Mouse (Mus musculus): ENCODE results near the gene Ubqln4.
"Not testable (repeated sequence)": the region's sequence is repeated elsewhere in the genome, so short reads cannot be mapped to it uniquely, and the experiment has no call there.

Gene Ubqln4

DNA sequence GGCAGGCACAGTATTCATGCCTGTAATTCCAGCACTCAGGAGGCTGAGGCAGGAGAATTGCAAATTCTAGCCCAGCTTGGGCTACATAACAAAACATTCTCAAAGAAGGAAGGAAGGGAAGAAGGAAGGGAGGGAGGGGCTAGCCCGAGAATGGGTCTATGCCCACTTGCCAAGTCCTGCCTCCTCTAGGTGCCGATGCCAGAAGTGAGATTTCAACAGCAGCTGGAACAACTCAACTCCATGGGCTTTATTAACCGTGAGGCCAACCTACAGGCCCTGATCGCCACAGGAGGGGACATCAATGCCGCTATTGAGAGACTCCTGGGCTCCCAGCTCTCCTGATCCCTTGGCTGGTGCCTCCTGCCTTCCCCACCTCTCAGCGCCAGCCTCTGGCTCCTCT, 14.3 kb downstream of the Ubqln4 start:
- DNase-seq (ENCODE audit: low read depth, low spot score) = no peak

- no peak for DNase-seq (ENCODE audit: low read depth, low spot score)
Observed at GRCm38 (mm10) chr3:88568615-88569014, 15.1 kb downstream of the Ubqln4 start.

DNA sequence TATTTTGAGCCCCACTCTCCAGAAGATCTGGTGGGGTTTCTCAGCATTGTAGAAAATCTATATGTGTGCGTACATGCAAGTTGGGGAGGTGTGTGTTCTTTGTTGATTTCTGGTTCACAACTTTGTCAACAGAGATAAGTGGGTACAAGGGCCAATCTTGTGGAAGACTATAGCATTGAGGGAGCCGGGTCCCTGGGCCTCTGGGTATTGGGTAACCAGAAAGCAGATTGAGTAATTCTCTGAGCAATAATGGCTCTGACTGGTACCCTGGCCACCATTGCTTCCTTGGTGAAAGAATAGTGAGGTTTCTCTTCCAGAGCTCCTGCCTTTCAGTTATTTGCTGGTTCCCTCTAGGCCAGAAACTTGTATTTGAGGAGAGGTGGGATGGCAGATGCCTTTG, 15.5 kb downstream of the Ubqln4 start:
- no peak for DNase-seq (ENCODE audit: low read depth, low spot score)

- DNase-seq (ENCODE audit: low read depth, low spot score) = no peak
Observed at GRCm38 (mm10) chr3:88569694-88570093, 16.1 kb downstream of the Ubqln4 start.

DNA sequence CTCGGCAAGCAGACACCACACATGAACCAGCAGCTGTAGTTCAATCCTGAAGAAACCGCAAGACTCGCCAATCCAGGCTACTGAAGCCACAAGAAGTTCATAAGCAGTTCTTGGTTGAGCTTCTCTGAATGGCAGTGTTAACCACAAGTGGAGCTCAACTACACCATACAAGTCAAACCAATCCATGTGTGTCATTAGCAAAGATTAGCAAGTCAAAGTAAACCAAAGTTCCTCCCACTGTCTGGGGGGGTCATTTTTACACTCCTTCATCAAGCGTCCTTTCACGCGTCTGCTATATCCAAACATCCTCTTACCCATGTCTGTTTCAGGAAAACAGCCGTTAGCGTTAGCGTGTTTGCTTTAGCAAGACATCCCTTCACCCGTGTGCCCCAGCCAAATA, 16.8 kb downstream of the Ubqln4 start:
- DNase-seq (ENCODE audit: low read depth, low spot score) = no peak

DNA sequence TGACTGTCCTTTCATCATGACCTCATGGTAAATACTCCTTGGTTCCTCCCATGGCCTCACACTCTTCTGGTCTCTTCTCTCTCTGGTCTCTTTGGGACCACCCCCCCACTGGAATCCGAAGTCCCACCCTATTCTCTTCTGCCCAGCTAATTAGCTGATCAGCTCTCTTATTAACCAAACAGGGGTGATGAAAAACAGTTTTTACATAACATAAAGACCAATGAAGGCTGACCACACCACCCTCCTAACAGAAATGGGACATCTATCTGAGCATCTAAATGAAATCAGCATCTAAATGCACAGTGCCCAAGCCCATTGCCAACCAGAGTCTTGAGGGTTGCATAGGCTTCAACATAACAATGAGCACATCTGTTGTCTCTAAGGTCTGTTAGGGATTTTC, 18.3 kb downstream of the Ubqln4 start:
- DNase-seq (ENCODE audit: low read depth, low spot score) = no peak

DNA sequence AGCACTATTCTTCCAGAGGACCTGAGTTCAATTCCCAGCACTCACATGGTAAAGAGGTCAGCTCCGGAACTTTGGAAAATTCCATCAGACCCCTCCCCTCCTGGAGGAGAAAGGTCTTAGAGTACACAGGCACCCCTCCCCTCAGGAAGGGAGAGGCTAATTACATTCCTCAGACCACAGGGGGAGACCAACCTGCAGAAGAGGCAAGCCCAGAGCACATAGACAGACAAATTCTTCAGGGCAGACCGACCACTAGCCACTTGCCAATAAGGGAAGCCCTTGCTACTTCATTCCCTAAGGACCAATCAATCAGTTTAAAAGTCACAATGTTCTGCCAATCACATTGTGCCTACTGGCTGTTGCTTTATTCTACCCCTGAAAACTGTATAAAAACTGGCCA, 19.3 kb downstream of the Ubqln4 start:
- DNase-seq (ENCODE audit: low read depth, low spot score) = no peak

- DNase-seq (ENCODE audit: low read depth, low spot score) = no peak
Observed at GRCm38 (mm10) chr3:88573810-88574209, 20.3 kb downstream of the Ubqln4 start.

- no peak for DNase-seq (ENCODE audit: low read depth, low spot score)
Observed at GRCm38 (mm10) chr3:88575540-88575939, 22.0 kb downstream of the Ubqln4 start, which contains the start of gene Ssr2. TSS of gene Ssr2 (plus strand) at chr3:88575876.

- DNase-seq (ENCODE audit: low read depth, low spot score) = not testable (repeated sequence)
Observed at GRCm38 (mm10) chr3:88577846-88578245, 24.3 kb downstream of the Ubqln4 start.

DNA sequence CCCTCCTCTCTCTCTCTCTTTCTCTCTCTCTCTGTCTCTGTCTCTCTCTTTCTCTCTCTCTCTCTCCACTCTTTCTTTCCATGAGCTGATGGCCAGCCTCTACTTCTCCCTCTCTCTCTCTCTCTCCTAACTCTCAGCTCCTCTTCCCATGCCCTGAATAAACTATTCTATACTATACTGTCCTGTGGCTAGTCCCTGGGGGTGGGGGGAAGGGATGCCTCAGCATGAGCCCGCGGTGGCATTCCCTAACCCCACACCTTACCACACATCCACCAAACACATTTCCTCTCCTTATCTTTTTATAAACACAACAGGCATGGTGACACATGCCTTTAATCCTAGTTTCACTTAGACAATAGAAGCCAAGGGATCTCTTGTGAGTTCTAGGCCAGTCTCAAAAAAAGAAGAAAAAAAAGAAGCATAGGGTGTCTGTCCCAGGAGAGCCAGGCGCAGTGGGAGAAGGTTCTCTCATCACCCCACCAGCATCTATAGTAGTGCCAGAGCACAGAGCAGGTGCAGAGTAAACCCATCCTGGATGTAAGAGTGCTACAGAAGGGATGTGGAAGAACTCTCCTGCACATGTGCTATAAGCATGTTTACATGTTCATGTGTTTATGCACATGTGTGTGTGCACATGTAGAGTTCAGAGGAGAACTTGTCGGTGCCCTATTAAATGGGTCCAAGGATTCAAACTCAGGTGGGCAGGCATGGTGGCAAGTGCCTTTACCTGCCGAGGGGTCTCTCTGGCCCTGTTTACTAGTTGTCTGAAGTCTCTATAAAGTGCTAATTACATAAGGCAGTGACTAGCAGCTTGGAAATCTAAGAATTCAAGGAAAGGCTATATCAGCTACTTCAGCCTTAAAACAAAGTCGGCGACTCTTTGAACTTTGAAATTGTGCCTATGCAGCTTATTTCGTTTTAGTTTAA, 25.2 kb downstream of the Ubqln4 start:
- DNase-seq (ENCODE audit: low read depth, low spot score) = no peak

- peak; percentile 75 for DNase-seq (ENCODE audit: low read depth, low spot score)
Observed at GRCm38 (mm10) chr3:88579454-88580117, 26.0 kb downstream of the Ubqln4 start.

- no peak for DNase-seq (ENCODE audit: low read depth, low spot score)
Observed at GRCm38 (mm10) chr3:88585769-88586168, 32.2 kb downstream of the Ubqln4 start.

GRCm38 (mm10) chr3:88586640-88587039, 33.1 kb downstream of the Ubqln4 start:
- DNase-seq (ENCODE audit: low read depth, low spot score) = no peak

DNA sequence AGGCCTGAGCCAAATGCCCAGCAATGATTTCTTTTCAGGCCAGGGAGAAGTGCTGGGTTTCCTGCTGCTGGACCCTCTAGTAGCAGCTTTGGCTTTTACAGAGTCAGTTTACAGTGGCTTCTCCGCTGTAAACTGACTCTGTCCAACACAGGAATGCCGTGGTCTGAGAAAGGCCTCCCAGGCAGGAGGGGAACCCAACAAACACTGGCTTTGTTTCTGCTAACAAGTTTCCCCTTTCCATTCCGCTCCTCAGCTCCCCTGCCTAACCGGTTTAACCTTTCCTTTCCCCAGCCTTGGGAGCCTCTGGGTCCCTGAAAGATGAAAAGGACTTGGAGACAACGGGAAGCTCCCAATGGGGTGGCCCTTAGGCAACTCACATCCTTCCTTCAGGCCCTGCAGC, 36.7 kb downstream of the Ubqln4 start:
- DNase-seq (ENCODE audit: low read depth, low spot score) = no peak

DNA sequence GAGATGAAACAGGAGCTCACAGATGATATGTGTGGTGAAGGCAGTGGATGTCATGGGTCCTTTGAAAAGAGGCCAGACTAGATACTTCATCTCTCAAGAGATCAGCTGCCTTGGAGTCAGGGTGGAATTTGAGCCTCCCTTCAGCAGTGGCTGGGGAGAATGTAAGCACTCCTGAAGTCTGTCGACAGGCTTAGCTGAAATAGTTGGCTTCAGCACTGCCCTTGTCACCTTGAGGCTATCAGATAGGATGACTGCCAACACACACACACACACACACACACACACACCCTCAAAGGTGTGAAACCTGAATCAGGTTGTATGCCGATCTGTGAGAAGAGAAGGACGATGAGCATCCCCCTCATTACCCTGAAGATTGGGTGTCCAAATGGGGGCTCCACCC, 37.5 kb downstream of the Ubqln4 start:
- no peak for DNase-seq (ENCODE audit: low read depth, low spot score)

- DNase-seq (ENCODE audit: low read depth, low spot score) = peak; percentile 76
Observed at GRCm38 (mm10) chr3:88591950-88592731, 38.6 kb downstream of the Ubqln4 start.

DNA sequence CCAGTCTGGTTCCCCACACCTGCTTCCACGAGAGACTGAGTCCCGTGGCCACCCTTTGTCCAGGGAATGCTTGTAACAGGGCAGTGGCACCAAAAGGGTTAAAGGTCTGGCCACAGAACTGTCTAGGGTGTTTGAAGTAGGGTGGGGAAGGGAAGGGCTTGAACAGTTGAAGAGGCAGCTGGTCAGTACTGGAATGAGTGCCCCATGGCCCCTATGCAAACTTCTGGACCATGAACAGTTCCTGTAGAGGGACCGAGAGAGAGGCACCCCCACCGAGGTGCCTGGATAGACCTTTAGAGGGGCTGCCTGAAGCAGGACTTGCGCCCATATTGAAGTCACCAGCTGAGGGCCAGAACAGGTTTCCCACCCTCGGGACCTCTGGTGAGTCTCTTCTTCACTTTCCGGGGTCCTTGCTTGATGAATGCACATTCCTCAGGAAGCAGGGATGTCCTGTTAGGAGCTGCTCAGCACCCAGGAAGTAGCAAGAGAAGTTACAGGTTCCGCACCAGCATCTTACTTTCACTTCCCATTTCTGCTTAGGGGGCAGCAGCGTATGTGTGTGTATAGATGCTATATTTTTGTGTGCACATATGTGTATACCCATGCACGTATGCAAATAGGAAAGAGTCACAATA, 39.5 kb downstream of the Ubqln4 start:
- DNase-seq (ENCODE audit: low read depth, low spot score) = no peak

DNA sequence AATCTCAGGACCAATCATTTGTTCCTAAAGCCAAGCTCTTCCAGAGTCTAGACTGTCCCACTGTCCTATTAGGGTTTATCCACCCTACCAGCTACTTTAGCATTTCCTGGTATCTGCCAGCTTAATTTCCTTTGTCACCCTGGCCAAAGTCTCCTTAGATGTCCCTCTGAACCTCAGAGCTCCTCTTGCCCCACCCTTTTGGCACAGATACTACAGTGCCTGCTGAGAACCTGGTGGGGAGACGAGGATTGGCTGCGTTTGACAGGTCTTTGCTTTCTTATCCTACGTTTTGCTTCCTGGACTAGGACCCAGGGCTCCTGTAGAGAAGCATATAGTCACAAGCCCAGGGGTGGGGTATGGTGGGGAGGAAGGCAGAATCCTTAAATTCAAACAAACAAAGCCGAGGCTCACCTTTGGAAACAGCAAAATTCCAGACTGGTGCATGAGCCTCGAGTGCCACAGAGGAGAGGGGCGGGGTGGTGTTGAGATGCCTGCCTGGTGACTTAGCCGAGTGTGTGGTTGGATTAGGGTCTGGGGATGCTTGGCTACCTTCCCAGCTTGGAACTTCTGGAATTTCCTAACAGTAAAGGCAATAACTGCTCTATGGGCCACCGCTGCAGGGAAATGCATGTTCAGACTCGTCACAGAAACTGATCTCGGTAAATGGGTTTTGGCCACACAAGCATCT, 40.5 kb downstream of the Ubqln4 start:
- no peak for DNase-seq (ENCODE audit: low read depth, low spot score)

DNA sequence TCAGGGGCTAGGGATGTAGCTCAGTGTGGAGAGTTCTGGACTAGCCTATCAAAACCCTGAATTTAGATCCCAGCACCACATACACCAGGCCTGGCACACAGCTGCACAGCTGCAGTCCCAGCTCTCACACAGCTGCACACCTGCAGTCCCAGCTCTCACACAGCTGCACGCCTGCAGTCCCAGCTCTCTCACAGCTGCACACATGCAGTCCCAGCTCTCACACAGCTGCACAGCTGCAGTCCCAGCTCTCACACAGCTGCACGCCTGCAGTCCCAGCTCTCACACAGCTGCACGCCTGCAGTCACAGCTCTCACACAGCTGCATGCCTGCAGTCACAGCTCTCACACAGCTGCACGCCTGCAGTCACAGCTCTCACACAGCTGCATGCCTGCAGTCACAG, 43.0 kb downstream of the Ubqln4 start:
- not testable (repeated sequence) for DNase-seq (ENCODE audit: low read depth, low spot score)

DNA sequence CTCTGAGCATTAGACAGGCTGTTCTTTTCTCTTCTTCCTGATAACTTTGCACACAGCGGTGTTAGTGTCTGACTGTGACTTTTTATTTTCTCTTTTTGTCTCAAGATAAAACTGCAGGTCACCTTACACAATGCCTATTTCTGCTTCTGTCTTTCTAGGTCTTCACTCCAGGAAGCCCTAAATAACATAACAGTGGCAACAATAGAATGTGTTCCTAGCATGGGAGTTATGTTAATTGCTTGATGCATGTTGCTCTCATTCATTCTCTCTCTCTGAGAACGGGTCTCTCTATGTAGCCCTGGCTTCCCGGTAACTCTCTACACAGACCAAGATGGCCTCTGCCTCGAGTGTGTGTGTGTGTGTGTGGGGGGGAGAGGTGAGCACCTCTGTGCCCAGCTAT, 48.9 kb downstream of the Ubqln4 start:
- DNase-seq (ENCODE audit: low read depth, low spot score) = no peak

Data from mesoderm, embryonic 11.5 days (tissue).